Mouse (Mus musculus): ENCODE results near the gene Bcl7c. TPM values are rescaled to one million over a fixed set of nuclear protein-coding genes. Genes with fewer than 3 reads are reported as not detected.

Bcl7c gene
- total and polyA plus RNA-seq, 3 experiments: 28.0 to 71.3 (median 60.5) TPM

- in situ Hi-C loops (cut with MboI; ENCODE audit: low pct_ligation_motif_present, low pct_unique_long_range_greater_than_20kb, low sequenced_read_pairs) (no loop called here), dilution Hi-C loops (cut with MboI; ENCODE audit: extremely low pct_ligation_motif_present, extremely low pct_unique_long_range_greater_than_20kb, low sequenced_read_pairs) (no loop called here)
- no peak overlapping the region for H3K4me2 ChIP-seq (ENCODE audit: insufficient read depth, low read depth, poor library complexity, severe bottlenecking)
- no peaks in the 10 kb centered on the region for H3K9me3 ChIP-seq (replicated peaks; ENCODE audit: low read length)
- no peaks in the 10 kb centered on the region for H3K79me2 ChIP-seq (replicated peaks; ENCODE audit: control insufficient read depth, extremely low read depth, insufficient read depth, poor library complexity, severe bottlenecking)
- TF ChIP-seq KAT2A (IDR thresholded peaks at IDR 0.05; ENCODE audit: insufficient replicate concordance, low read length) (no peak), RAD21 (IDR thresholded peaks at IDR 0.05; ENCODE audit: low read depth, low read length) (no peak), HCFC1 (IDR thresholded peaks at IDR 0.05; ENCODE audit: low read depth, low read length) (no peak), CHD1 (IDR thresholded peaks at IDR 0.05; ENCODE audit: low read depth, low read length) (no peak), CHD2 (IDR thresholded peaks at IDR 0.05; ENCODE audit: low read length) (no peak), BHLHE40 (IDR thresholded peaks at IDR 0.05; ENCODE audit: low read depth, low read length) (no peak), E2F4 (IDR thresholded peaks at IDR 0.05; ENCODE audit: insufficient replicate concordance, low read depth, low read length) (no peak), GABPA (IDR thresholded peaks at IDR 0.05; ENCODE audit: insufficient replicate concordance, low read depth, low read length) (no peak), CTCF (conservative IDR thresholded peaks at IDR 0.05 in 1 of 2, IDR thresholded peaks at IDR 0.05 in 1 of 2; ENCODE audit: low read depth in 2 of 2, low read length in 2 of 2) (no peak), ZMIZ1 (IDR thresholded peaks at IDR 0.05; ENCODE audit: low read depth, low read length) (no peak), IRF4 (IDR thresholded peaks at IDR 0.05; ENCODE audit: low read depth, low read length) (no peak)
- H3K4me1 ChIP-seq (ENCODE audit: control insufficient read depth in 1 of 2, insufficient read depth in 2 of 2): peaks cover 0 to 9% of the 10 kb centered on the region in 2 experiments; a peak in 2 of 4 replicates
- H3K36me3 ChIP-seq (replicated peaks in 1 of 2; ENCODE audit: control insufficient read depth in 1 of 2, insufficient read depth in 1 of 2, low read length in 1 of 2): peaks cover 0 to 14% of the 10 kb centered on the region in 2 experiments
- H3K9ac ChIP-seq (ENCODE audit: insufficient read depth, low read depth): no peak overlapping the region
- H3K27ac ChIP-seq (ENCODE audit: insufficient read depth, low read depth): no peak overlapping the region
- no peak for DNase-seq (ENCODE audit: extremely low read depth)
- H3K27me3 ChIP-seq (replicated peaks): no peaks in the 10 kb centered on the region
- H3K4me3 ChIP-seq (replicated peaks in 1 of 3; ENCODE audit: low read depth in 2 of 3, low read length in 2 of 3, poor library complexity in 1 of 3): no peak overlapping the region
These were observed 23.3 kb downstream of the Bcl7c start for GRCm38 (mm10) chr7:127685304-127686018.

- peaks cover 0 to 10% of the 10 kb centered on the region in 2 experiments for H3K36me3 ChIP-seq (replicated peaks in 1 of 2; ENCODE audit: control insufficient read depth in 1 of 2, insufficient read depth in 1 of 2, low read length in 1 of 2)
- H3K9ac ChIP-seq (ENCODE audit: insufficient read depth, low read depth): no peak overlapping the region
- H3K27ac ChIP-seq (ENCODE audit: insufficient read depth, low read depth): no peak overlapping the region
- no peaks in the 10 kb centered on the region for H3K27me3 ChIP-seq (replicated peaks)
- H3K4me2 ChIP-seq (ENCODE audit: insufficient read depth, low read depth, poor library complexity, severe bottlenecking): no peak overlapping the region
- no peak for DNase-seq (ENCODE audit: extremely low read depth)
- H3K9me3 ChIP-seq (replicated peaks; ENCODE audit: low read length): no peaks in the 10 kb centered on the region
- TF ChIP-seq POLR2AphosphoS2 (IDR thresholded peaks at IDR 0.05; ENCODE audit: low read depth, low read length) (no peak), ELF1 (IDR thresholded peaks at IDR 0.05; ENCODE audit: low read depth, low read length) (no peak), USF2 (conservative IDR thresholded peaks at IDR 0.05; ENCODE audit: low read depth, low read length) (no peak), PAX5 (IDR thresholded peaks at IDR 0.05; ENCODE audit: low read length) (no peak), NELFE (IDR thresholded peaks at IDR 0.05; ENCODE audit: low read depth, low read length) (no peak), MAFK (IDR thresholded peaks at IDR 0.05; ENCODE audit: insufficient replicate concordance, low read length) (no peak), MAX (IDR thresholded peaks at IDR 0.05; ENCODE audit: low read length) (no peak), HCFC1 (IDR thresholded peaks at IDR 0.05; ENCODE audit: low read depth, low read length) (no peak), TCF12 (IDR thresholded peaks at IDR 0.05; ENCODE audit: low read depth, low read length) (no peak), BHLHE40 (IDR thresholded peaks at IDR 0.05; ENCODE audit: low read depth, low read length) (no peak)
- H3K79me2 ChIP-seq (replicated peaks; ENCODE audit: control insufficient read depth, extremely low read depth, insufficient read depth, poor library complexity, severe bottlenecking): no peaks in the 10 kb centered on the region
- H3K4me1 ChIP-seq (ENCODE audit: control insufficient read depth in 1 of 2, insufficient read depth in 2 of 2): peaks cover 0 to 9% of the 10 kb centered on the region in 2 experiments; a peak in 2 of 4 replicates
- dilution Hi-C loops (cut with MboI; ENCODE audit: extremely low pct_ligation_motif_present, extremely low pct_unique_long_range_greater_than_20kb, low sequenced_read_pairs): no loop called here
- in situ Hi-C loops (cut with MboI; ENCODE audit: low pct_ligation_motif_present, low pct_unique_long_range_greater_than_20kb, low sequenced_read_pairs): loop anchor here (5.0 kb wide), 1 partner anchor 75 kb away; no protein-coding TSS in a partner anchor
- H3K4me3 ChIP-seq (replicated peaks in 1 of 3; ENCODE audit: low read depth in 2 of 3, low read length in 2 of 3, poor library complexity in 1 of 3): no peak overlapping the region
These were observed 26.7 kb downstream of the Bcl7c start for GRCm38 (mm10) chr7:127681888-127682553.
